Mouse (Mus musculus) cerebellum, adult 2 months (tissue): ENCODE data around the gene Rimbp2. TPM values are rescaled to one million over a fixed set of nuclear protein-coding genes. Genes with fewer than 3 reads are reported as not detected.
A peak's percentile ranks its signal among the peaks of the same experiment; 100 is the strongest.

Experiments used
- DNase-seq, 2 experiments: peaks; one replicate each; pipeline ENCODE4 v3.0.0; 2021
- H3K27ac ChIP-seq: fragments of 200-500 bp; 2 replicates; pipeline ENCODE4 v1.5.1; 2012; ENCODE audit warnings: low read length, control low read depth, inconsistent platforms; ENCODE audit not compliant: insufficient read depth
- H3K27me3 ChIP-seq: fragments of 200-500 bp; 2 replicates; pipeline ENCODE4 v1.6.1; 2012; ENCODE audit warnings: inconsistent platforms, mild to moderate bottlenecking, low read length, moderate library complexity; ENCODE audit not compliant: control insufficient read depth, insufficient read depth
- H3K4me1 ChIP-seq: fragments of 200-500 bp; 2 replicates; pipeline ENCODE4 v1.6.1; 2011; ENCODE audit warnings: low read length; ENCODE audit not compliant: control insufficient read depth, insufficient read depth
- H3K4me3 ChIP-seq: fragments of 200-500 bp; replicated peaks from 2 replicates; pipeline ENCODE3; 2011; ENCODE audit warnings: mild to moderate bottlenecking, low read depth, low read length, control low read depth; ENCODE audit not compliant: insufficient read depth
- CTCF ChIP-seq: fragments of 200-500 bp; IDR thresholded peaks from 2 replicates; pipeline ENCODE4 v1.5.1; 2011; ENCODE audit warnings: low read depth, mild to moderate bottlenecking, control low read depth, low read length, moderate library complexity, borderline replicate concordance; ENCODE audit not compliant: insufficient read depth
- POLR2A ChIP-seq: fragments of 200-500 bp; IDR thresholded peaks from 2 replicates; pipeline ENCODE4 v1.6.1; 2011; ENCODE audit warnings: low read length, control low read depth, borderline replicate concordance; ENCODE audit not compliant: insufficient read depth
- WGBS: fragments of 180-500 bp; shearing (Covaris S2); methylation state at CpG from one replicate; pipeline ENCODE4 v1.1.7; 2018; 5-methylcytosine and 5-hydroxymethylcytosine counted together
- polyA plus RNA-seq: library from polyadenylated mRNA; depleted of rRNA; stranded (reverse); fragments of >200 nt; gene quantifications from 2 replicates; pipeline ENCODE4 v1.2.3, GENCODE M21; 2012

Gene Rimbp2
- polyA plus RNA-seq, 1 experiment, result 16.1 TPM

DNA sequence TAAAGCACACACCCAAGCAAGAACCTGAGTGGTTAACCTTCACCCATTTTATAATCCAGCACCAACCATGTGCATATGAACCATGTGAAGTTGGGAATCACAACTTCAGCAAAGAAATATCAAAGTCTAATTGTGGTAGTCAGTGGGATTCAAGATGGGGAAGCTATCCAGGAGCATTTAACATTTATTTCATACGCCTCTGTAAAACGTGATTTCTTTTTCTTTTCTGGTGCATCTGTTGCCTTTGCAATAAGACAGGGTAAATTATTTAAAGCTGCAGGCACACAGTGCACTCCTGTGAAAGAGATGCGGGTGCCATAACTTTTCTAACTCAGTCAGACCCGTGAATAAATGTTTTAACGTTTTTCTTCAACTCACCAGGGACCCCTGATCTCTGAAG, 58.4 kb downstream of the Rimbp2 start:
- TF ChIP-seq CTCF (no peak), POLR2A (no peak)
- H3K4me1 ChIP-seq, result no peaks in the 10 kb centered on the region
- WGBS, result 69% methylated on average over 5 of the region's 5 CpGs
- H3K4me3 ChIP-seq, result no peak overlapping the region
- H3K27ac ChIP-seq, result no peak overlapping the region
- H3K27me3 ChIP-seq, result no peaks in the 10 kb centered on the region; the same call in 1 of the 2 replicates
- DNase-seq, result no peak

DNA sequence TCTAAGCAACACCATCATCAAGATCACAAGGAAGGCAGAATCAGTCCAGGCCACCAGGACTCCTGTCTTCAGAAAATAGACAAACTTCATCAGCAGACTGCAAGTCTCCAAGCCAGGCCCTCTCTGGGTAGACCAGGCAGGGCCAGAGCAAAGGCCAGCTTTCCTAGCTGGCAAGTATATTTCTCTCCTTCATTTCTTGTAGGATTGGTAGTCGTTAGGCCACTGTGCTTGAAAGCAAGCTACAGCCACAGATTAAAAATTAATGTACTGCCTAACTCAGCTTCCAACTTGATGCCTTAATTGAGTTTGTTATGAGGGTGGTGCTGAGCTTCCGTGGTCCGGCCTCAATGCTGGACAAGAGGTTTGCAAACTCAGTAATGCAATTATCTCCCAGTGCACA, 65.7 kb downstream of the Rimbp2 start:
- no peak for TF ChIP-seq CTCF
- TF ChIP-seq POLR2A, result no peak
- no peak for DNase-seq
- Histone ChIP-seq H3K4me3 (no peak overlapping the region), H3K27ac (no peak overlapping the region), H3K4me1 (no peaks in the 10 kb centered on the region), H3K27me3 (no peaks in the 10 kb centered on the region; the same call in 1 of the 2 replicates)
- WGBS, result 90% methylated on average over 3 of the region's 3 CpGs

DNA sequence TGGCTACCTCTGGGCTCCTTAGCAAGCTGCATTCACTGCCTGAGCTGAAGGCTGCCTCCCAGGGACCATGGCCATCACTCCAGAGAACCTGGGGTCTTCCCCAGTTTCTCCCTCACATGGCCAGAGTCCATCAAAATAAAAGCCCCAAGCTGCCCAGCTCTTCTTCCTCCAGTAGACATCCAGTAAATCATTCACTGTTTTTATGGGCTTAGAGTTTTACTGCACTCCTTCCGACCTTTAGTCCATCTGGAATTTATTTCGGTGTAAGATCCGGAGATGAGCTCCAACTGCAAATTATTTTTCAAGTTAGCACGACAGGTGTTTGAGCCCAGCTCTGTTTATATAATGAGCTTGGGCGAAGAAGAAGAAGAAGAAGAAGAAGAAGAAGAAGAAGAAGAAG, 69.0 kb downstream of the Rimbp2 start:
- WGBS, result 81% methylated on average over 5 of the region's 5 CpGs
- TF ChIP-seq POLR2A, result no peak
- TF ChIP-seq CTCF, result no peak

DNA sequence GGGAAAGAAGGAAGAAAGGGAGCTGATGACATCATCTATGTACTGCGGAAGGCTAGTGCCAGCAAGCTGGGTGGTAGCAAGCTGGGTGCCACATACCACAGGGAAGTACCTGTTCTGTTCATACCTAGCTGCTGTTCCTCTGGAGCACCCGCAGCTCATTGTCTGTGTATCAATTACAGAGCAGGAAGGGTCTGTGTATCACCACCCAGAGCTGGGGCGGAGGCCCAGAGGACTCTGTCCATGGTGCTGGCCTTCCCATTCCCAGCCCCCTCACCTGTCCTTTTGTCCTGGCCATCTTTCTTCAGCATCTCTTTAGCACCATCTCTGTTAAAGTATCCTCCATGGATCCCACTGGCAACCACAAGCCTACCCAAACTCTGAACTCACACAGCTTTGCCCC, 74.2 kb downstream of the Rimbp2 start:
- Histone ChIP-seq H3K4me3 (no peak overlapping the region), H3K27me3 (no peaks in the 10 kb centered on the region; the same call in 1 of the 2 replicates), H3K27ac (no peak overlapping the region), H3K4me1 (peaks cover 8% of the 10 kb centered on the region)
- TF ChIP-seq POLR2A (no peak), CTCF (no peak)
- 54% methylated on average over 3 of the region's 3 CpGs for WGBS
- no peak for DNase-seq

More for the DNA sequence above, 69.0 kb downstream of the Rimbp2 start:
- no peaks in the 10 kb centered on the region; the same call in 1 of the 2 replicates for H3K27me3 ChIP-seq
- H3K4me3 ChIP-seq, result no peak overlapping the region
- no peak overlapping the region for H3K27ac ChIP-seq
- DNase-seq, result no peak
- no peaks in the 10 kb centered on the region for H3K4me1 ChIP-seq

DNA sequence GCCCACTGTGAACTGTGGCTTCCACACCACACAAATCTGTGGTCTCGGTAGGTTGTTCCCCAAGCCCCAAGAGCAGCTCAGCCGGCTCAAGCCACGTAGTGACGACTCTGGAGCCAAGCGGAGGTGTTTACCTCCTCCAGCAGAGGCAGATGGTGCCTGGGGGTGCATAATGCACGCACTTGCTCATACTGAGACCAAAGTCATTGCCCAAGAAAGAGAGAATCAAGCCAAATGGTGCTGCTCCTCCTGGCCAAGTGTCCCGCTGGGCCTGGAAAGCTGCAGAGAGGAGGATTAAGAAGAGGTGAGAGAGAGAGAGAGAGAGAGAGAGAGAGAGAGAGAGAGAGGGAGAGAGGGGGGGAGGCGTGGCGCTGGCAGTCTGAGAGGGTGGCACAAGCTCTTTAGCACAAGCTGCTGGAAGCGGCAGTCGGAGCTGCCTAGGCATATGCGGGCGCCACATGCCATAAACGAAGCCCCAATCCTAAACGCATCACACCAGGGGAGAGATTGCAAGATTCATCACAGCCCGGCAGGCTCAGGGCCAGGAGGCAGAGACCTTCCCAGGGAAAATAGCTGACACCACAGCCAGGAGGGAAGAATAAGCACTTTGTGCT, 75.8 kb downstream of the Rimbp2 start:
- TF ChIP-seq CTCF, result no peak
- TF ChIP-seq POLR2A, result no peak

DNA sequence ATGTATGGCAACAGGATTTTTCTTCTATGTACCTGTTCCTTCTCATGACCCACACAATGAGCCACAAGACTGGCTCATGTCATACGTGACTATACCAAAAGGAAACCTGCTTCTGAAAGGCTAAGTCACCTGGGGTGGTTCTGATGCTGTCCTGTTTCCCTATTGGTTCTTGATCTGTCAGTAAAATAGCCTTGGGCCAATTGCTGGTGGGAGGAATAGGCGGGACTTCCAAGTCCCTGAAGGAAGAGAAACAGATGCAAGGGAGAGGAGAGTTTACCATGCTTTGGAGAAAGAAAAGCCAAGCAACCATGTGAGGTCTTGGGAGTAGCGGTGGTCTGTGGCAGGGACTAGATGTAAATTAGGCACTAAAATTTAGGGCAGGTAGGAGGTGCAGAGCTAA, 81.6 kb downstream of the Rimbp2 start:
- no peak overlapping the region for H3K4me3 ChIP-seq
- H3K27ac ChIP-seq, result no peak overlapping the region
- TF ChIP-seq CTCF, result no peak
- no peak for TF ChIP-seq POLR2A
- WGBS, result 66% methylated on average over 3 of the region's 3 CpGs
- no peaks in the 10 kb centered on the region for H3K4me1 ChIP-seq
- H3K27me3 ChIP-seq, result peaks cover 1% of the 10 kb centered on the region; the same call in 1 of the 2 replicates
- no peak for DNase-seq

More for the DNA sequence above, 75.8 kb downstream of the Rimbp2 start:
- Histone ChIP-seq H3K4me3 (no peak overlapping the region), H3K27ac (no peak overlapping the region), H3K27me3 (no peaks in the 10 kb centered on the region), H3K4me1 (peaks cover 8% of the 10 kb centered on the region)
- 1% methylated on average over 16 of the region's 16 CpGs for WGBS
- peak; percentile 77 to 82 for DNase-seq

DNA sequence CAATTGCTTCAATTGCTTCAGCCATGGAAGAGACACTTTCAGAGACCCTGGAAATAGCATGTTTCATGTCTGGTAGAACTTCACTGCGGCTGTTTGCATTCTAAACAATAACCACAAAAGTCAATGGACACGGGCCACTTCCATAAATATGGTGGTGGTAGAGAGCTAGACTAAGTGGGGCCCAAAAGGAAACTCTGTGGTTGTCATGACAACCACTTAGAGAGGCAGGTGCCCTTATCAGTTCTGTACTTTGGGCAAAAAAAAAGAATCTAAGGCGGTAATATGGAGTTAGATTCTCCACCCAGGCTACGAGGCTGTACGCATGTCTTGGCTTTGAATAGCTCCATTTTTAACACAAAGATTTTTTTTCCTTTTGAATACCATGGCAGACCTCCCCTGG, 86.5 kb downstream of the Rimbp2 start:
- Histone ChIP-seq H3K4me1 (no peaks in the 10 kb centered on the region), H3K27ac (no peak overlapping the region), H3K27me3 (peaks cover 3% of the 10 kb centered on the region; the same call in 1 of the 2 replicates), H3K4me3 (no peak overlapping the region)
- no peak for DNase-seq
- TF ChIP-seq CTCF (no peak), POLR2A (no peak)
- WGBS, result 85% methylated on average over 5 of the region's 5 CpGs

DNA sequence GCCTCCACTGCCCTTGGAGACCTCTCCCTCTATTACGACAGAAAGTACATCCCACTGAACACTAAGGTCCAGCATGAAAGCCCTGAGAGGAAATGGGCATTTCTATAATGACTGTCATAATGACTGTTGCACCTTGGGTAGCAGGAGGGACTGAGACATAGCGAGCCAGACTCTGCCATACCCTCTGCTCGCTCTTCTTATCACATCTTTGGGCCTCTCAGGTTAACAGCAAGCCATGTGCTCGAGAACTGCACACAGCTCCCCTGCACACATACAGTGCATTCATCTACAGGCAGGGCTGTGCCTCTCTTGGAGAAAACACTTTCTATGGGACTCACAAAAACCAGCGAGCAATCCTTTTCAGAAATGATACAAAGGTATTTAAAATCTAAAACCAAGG, 87.0 kb downstream of the Rimbp2 start:
- Histone ChIP-seq H3K27me3 (peaks cover 1% of the 10 kb centered on the region; the same call in 1 of the 2 replicates), H3K4me1 (no peaks in the 10 kb centered on the region), H3K27ac (no peak overlapping the region), H3K4me3 (no peak overlapping the region)
- no peak for DNase-seq
- TF ChIP-seq POLR2A, result no peak
- no peak for TF ChIP-seq CTCF
- WGBS, result 90% methylated on average over 5 of the region's 5 CpGs
